In the genomic region with DNA sequence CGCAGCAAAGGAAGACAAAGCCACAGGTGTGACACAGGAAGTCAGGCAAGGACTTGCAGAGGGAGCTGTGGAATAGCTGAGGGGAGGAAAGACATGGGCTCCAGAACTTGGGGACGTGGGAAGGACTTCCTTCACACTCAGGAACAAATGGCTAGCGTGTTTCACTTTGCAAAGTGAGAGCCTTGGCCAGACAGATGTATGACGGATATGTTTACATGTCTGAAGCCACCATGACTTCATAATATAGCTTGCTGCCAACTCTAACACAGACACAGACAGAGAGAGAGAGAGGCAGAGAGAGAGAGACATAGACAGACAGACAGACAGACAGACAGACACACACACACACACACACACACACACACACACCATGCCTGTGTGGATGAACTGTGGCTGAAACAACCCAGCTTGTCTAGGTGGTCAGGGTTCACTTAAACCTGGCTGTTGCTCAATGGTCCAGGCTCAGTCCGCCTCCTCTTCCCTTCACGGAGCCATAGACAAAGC, we compare ENCODE assay signal across 10 mouse cellular contexts. TPM values are rescaled to one million over a fixed set of nuclear protein-coding genes. Genes with fewer than 3 reads are reported as not detected.
"Had no signal": no experiment of that assay in that cellular context is flagged by ENCODE, and none has a peak within 500 bp of the region (broad histone marks: within the 10 kb centered on the region; RNA-seq: fewer than 3 reads in every experiment).

No protein-coding gene starts in this region.

- H3K36me3 ChIP-seq: intestine, embryonic 15.5 days; limb, embryonic 10.5 days; stomach, embryonic 15.5 days had no signal

- H3K27me3 ChIP-seq: intestine, embryonic 15.5 days; stomach, embryonic 15.5 days had no signal

- H3K9me3 ChIP-seq: intestine, embryonic 15.5 days; limb, embryonic 10.5 days; stomach, embryonic 15.5 days had no signal

- H3K9ac ChIP-seq: intestine, embryonic 15.5 days; midbrain, embryonic 13.5 days; stomach, embryonic 15.5 days had no signal

- H3K4me3 ChIP-seq: intestine, embryonic 15.5 days; left cerebral cortex, adult 2 months; limb, embryonic 10.5 days; midbrain, embryonic 13.5 days; stomach, embryonic 15.5 days had no signal

- DNase-seq: right cerebral cortex, postnatal 14 days; thymus, adult 2 months; thymus, postnatal 25 days had no signal

- H3K27ac ChIP-seq: intestine, embryonic 15.5 days; left cerebral cortex, adult 2 months; limb, embryonic 10.5 days; midbrain, embryonic 13.5 days; stomach, embryonic 15.5 days had no signal

- H3K4me2 ChIP-seq: intestine, embryonic 15.5 days; midbrain, embryonic 13.5 days; stomach, embryonic 15.5 days had no signal

- H3K4me1 ChIP-seq: intestine, embryonic 15.5 days; limb, embryonic 10.5 days; midbrain, embryonic 13.5 days; stomach, embryonic 15.5 days had no signal

- ATAC-seq: intestine, embryonic 15.5 days; midbrain, embryonic 13.5 days had no signal

RNA-seq across cellular contexts. Expression of a gene that starts 26.8 kb away (rescaled TPM):
- polyA plus RNA-seq: kidney, embryonic 14.5 days; limb, embryonic 10.5 days; spleen, adult 2 months had no signal
